ENCODE assay signal across 8 mouse cellular contexts in genomic region chr14:20695761-20696520, GRCm38 (mm10). TPM values are rescaled to one million over a fixed set of nuclear protein-coding genes. Genes with fewer than 3 reads are reported as not detected.
A peak's percentile ranks its signal among the peaks of the same experiment; 100 is the strongest.
DNase-seq lines count a peak whose midpoint lies in the region; ATAC-seq and TF ChIP-seq lines count a peak whose summit lies in the region.

No protein-coding gene starts in this region.

- DNase-seq in embryo, embryonic 10.5 days (ENCODE audit: low spot score) = peak; percentile 12
- no peak for DNase-seq in embryo, embryonic 11 days
- no peak for DNase-seq in hindbrain, postnatal 0 days (ENCODE audit: low spot score)
- DNase-seq in midbrain, embryonic 11.5 days (ENCODE audit: low spot score, missing footprints) = peak; percentile 87
- no peak for DNase-seq in ovary, adult 18-20 months (ENCODE audit: low spot score)
- no peak for DNase-seq in urinary bladder, postnatal 25 days (ENCODE audit: low spot score)

- peaks cover 83% of the 10 kb centered on the region for H3K36me3 ChIP-seq in E14TG2a.4 (ENCODE audit: insufficient read depth, low read length)
- H3K36me3 ChIP-seq in erythroblast, embryonic 14.5 days (ENCODE audit: control insufficient read depth) = peaks cover 73% of the 10 kb centered on the region
- peaks cover 30% of the 10 kb centered on the region for H3K36me3 ChIP-seq in hindbrain, postnatal 0 days (ENCODE audit: insufficient read depth, low read length)
- H3K36me3 ChIP-seq in midbrain, embryonic 11.5 days (ENCODE audit: control insufficient read depth, insufficient read depth, low read length) = peaks cover 25% of the 10 kb centered on the region; the same call in 1 of the 2 replicates

- H3K4me3 ChIP-seq in E14TG2a.4 (replicated peaks; ENCODE audit: low read length) = peak overlapping the region; percentile 94
- H3K4me3 ChIP-seq in erythroblast, embryonic 14.5 days (replicated peaks) = peak overlapping the region; percentile 95
- peak overlapping the region; percentile 73 for H3K4me3 ChIP-seq in hindbrain, postnatal 0 days (ENCODE audit: low read length)
- H3K4me3 ChIP-seq in midbrain, embryonic 11.5 days (ENCODE audit: low read depth, low read length) = peak overlapping the region; percentile 94

- WGBS in hindbrain, postnatal 0 days = 10% methylated on average over 26 of the region's 27 CpGs
- whole genome bisulfite sequencing in midbrain, embryonic 11.5 days = 15% methylated on average over 27 of the region's 27 CpGs

- H3K9ac ChIP-seq in hindbrain, postnatal 0 days (replicated peaks; ENCODE audit: low read length) = peak overlapping the region; percentile 78
- H3K9ac ChIP-seq in midbrain, embryonic 11.5 days (ENCODE audit: low read length) = peak overlapping the region; percentile 87

- no peak for ATAC-seq in hindbrain, postnatal 0 days
- no peak for ATAC-seq in midbrain, embryonic 11.5 days (ENCODE audit: low FRiP score)

- TF ChIP-seq CTCF in E14TG2a.4 (conservative IDR thresholded peaks at IDR 0.05; ENCODE audit: low read length) = no peak
- no peak for TF ChIP-seq CTCF in hindbrain, postnatal 0 days (IDR thresholded peaks at IDR 0.05; ENCODE audit: low read depth)

- H3K4me1 ChIP-seq in E14TG2a.4 (replicated peaks; ENCODE audit: low read depth, low read length) = peaks cover 56% of the 10 kb centered on the region
- H3K4me1 ChIP-seq in erythroblast, embryonic 14.5 days (ENCODE audit: control insufficient read depth) = peaks cover 62% of the 10 kb centered on the region
- peaks cover 12% of the 10 kb centered on the region for H3K4me1 ChIP-seq in hindbrain, postnatal 0 days (ENCODE audit: insufficient read depth, low read length)
- H3K4me1 ChIP-seq in midbrain, embryonic 11.5 days (ENCODE audit: control insufficient read depth, insufficient read depth, low read length) = peaks cover 31% of the 10 kb centered on the region

- H3K27me3 ChIP-seq in E14TG2a.4 (ENCODE audit: insufficient read depth, low read length) = no peaks in the 10 kb centered on the region
- H3K27me3 ChIP-seq in erythroblast, embryonic 14.5 days (ENCODE audit: control insufficient read depth) = no peaks in the 10 kb centered on the region
- no peaks in the 10 kb centered on the region for H3K27me3 ChIP-seq in hindbrain, postnatal 0 days (ENCODE audit: insufficient read depth, low read length)
- H3K27me3 ChIP-seq in midbrain, embryonic 11.5 days (ENCODE audit: control insufficient read depth, insufficient read depth, low read length) = no peaks in the 10 kb centered on the region

- peak overlapping the region; percentile 82 for H3K4me2 ChIP-seq in hindbrain, postnatal 0 days (ENCODE audit: low read depth, low read length)
- H3K4me2 ChIP-seq in midbrain, embryonic 11.5 days = peak overlapping the region; percentile 76

- peak overlapping the region; percentile 98 for H3K27ac ChIP-seq in hindbrain, postnatal 0 days
- no peak overlapping the region; the same call in 1 of the 2 replicates for H3K27ac ChIP-seq in midbrain, embryonic 11.5 days (ENCODE audit: low read depth, low read length)

- H3K9me3 ChIP-seq in E14TG2a.4 (ENCODE audit: low read length) = no peaks in the 10 kb centered on the region
- H3K9me3 ChIP-seq in erythroblast, embryonic 14.5 days (ENCODE audit: control insufficient read depth, low read length) = no peaks in the 10 kb centered on the region
- H3K9me3 ChIP-seq in hindbrain, postnatal 0 days (ENCODE audit: low read length) = no peaks in the 10 kb centered on the region
- no peaks in the 10 kb centered on the region for H3K9me3 ChIP-seq in midbrain, embryonic 11.5 days (ENCODE audit: control insufficient read depth, low read length)

RNA-seq across cellular contexts. Expression of gene Fut11, which starts 1.2 kb away (rescaled TPM):
- polyA plus RNA-seq in erythroblast, embryonic 14.5 days (2012) = 0.37 TPM in 2 replicates
- 18.0 and 19.2 TPM in 2 replicates for total RNA-seq in hindbrain, postnatal 0 days (2014; rRNA removed)
- 24.5 and 26.2 TPM in 2 replicates for polyA plus RNA-seq in hindbrain, postnatal 0 days (2015; fragmentation: Nextera tagmentation; extraction: Ambion mirVana)
- polyA plus RNA-seq in midbrain, embryonic 11.5 days (2014; fragmentation: Nextera tagmentation; extraction: Ambion mirVana) = 20.7 and 22.0 TPM in 2 replicates

RNA-seq across cellular contexts. Expression of gene Chchd1, which starts 6.9 kb away (rescaled TPM):
- polyA plus RNA-seq in erythroblast, embryonic 14.5 days (2012) = 0.43 and 0.77 TPM in 2 replicates
- 122 and 147 TPM in 2 replicates for total RNA-seq in hindbrain, postnatal 0 days (2014; rRNA removed)
- polyA plus RNA-seq in hindbrain, postnatal 0 days (2015; fragmentation: Nextera tagmentation; extraction: Ambion mirVana) = 188 and 193 TPM in 2 replicates
- polyA plus RNA-seq in midbrain, embryonic 11.5 days (2014; fragmentation: Nextera tagmentation; extraction: Ambion mirVana) = 256 and 258 TPM in 2 replicates

RNA-seq across cellular contexts. Expression of gene Zswim8, which starts 11.4 kb away (rescaled TPM):
- 6.1 and 6.7 TPM in 2 replicates for polyA plus RNA-seq in erythroblast, embryonic 14.5 days (2012)
- 149 and 159 TPM in 2 replicates for total RNA-seq in hindbrain, postnatal 0 days (2014; rRNA removed)
- 31.3 and 36.8 TPM in 2 replicates for polyA plus RNA-seq in hindbrain, postnatal 0 days (2015; fragmentation: Nextera tagmentation; extraction: Ambion mirVana)
- 19.1 and 22.9 TPM in 2 replicates for polyA plus RNA-seq in midbrain, embryonic 11.5 days (2014; fragmentation: Nextera tagmentation; extraction: Ambion mirVana)

RNA-seq across cellular contexts. Expression of gene Sec24c, which starts 21.8 kb away (rescaled TPM):
- polyA plus RNA-seq in erythroblast, embryonic 14.5 days (2012) = 3.6 and 5.0 TPM in 2 replicates
- total RNA-seq in hindbrain, postnatal 0 days (2014; rRNA removed) = 166 and 179 TPM in 2 replicates
- polyA plus RNA-seq in hindbrain, postnatal 0 days (2015; fragmentation: Nextera tagmentation; extraction: Ambion mirVana) = 52.5 and 58.7 TPM in 2 replicates
- 74.3 and 74.7 TPM in 2 replicates for polyA plus RNA-seq in midbrain, embryonic 11.5 days (2014; fragmentation: Nextera tagmentation; extraction: Ambion mirVana)

RNA-seq across cellular contexts. Expression of gene Synpo2l, which starts 27.8 kb away (rescaled TPM):
- polyA plus RNA-seq in erythroblast, embryonic 14.5 days (2012) = not detected in 2 replicates
- total RNA-seq in hindbrain, postnatal 0 days (2014; rRNA removed) = 0.11 and 0.52 TPM in 2 replicates
- polyA plus RNA-seq in hindbrain, postnatal 0 days (2015; fragmentation: Nextera tagmentation; extraction: Ambion mirVana) = 0.20 and 0.23 TPM in 2 replicates
- polyA plus RNA-seq in midbrain, embryonic 11.5 days (2014; fragmentation: Nextera tagmentation; extraction: Ambion mirVana) = 0.14 and 0.22 TPM in 2 replicates

Comparison
In these comparisons a context has a peak if more than half of its experiments do, and no peak if none do; other contexts are left out.
1. DNase-seq: peak in embryo, embryonic 10.5 days (single experiment) and midbrain, embryonic 11.5 days (single experiment); none in embryo, embryonic 11 days (single experiment), hindbrain, postnatal 0 days (single experiment), ovary, adult 18-20 months (single experiment) and urinary bladder, postnatal 25 days (single experiment).
2. RNA of gene Fut11, which starts 1.2 kb away (polyA plus RNA-seq): 24.5 to 26.2 TPM in hindbrain, postnatal 0 days and 20.7 to 22.0 TPM in midbrain, embryonic 11.5 days; 0.37 TPM in erythroblast, embryonic 14.5 days; every median in the first group is over 10 times any median in the second.
3. RNA of gene Chchd1, which starts 6.9 kb away (polyA plus RNA-seq): 256 to 258 TPM in midbrain, embryonic 11.5 days and 188 to 193 TPM in hindbrain, postnatal 0 days; 0.43 to 0.77 TPM in erythroblast, embryonic 14.5 days; every median in the first group is over 100 times any median in the second.
4. Peak in every context shown above with its lines, with median percentiles within 50 percentile points of each other: H3K4me3 ChIP-seq.